Mouse (Mus musculus) embryonic fibroblast, embryonic 13.5 days (primary cell): Measurements from ENCODE around the gene Lrpap1.

Experiments
- CTCF ChIP-seq: IDR thresholded peaks from 2 replicates; pipeline ENCODE4 v1.5.1; 2011; ENCODE audit warnings: mild to moderate bottlenecking, control low read depth, low read length, moderate library complexity, borderline replicate concordance; ENCODE audit not compliant: insufficient read depth
- POLR2A ChIP-seq: IDR thresholded peaks from 2 replicates; pipeline ENCODE4 v1.6.1; 2011; ENCODE audit warnings: low read depth, mild to moderate bottlenecking, control low read depth, low read length, moderate library complexity

DNA sequence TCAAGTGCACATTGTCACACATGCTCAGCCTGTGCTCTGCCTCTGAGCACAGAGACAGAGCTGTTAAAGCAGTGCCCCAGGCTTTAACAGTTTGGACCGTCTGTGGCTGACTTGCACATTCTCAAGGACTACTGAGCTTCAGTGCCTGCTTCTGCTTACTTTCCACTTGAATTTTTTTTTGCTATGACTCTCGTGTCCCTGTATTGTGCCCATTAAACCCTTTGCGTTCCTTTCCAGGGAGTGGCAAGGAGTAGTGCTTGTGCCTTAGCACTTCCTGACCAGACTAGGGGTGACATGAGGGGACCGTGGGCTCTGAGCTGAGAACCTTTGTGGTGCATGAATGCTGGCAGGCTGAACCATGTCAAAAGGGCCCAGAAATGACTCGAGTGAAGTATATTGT lies 30.3 kb upstream of the Lrpap1 start:
- TF ChIP-seq CTCF (no peak), POLR2A (no peak)
